Mouse (Mus musculus): ENCODE measurements at regions not wholly inside any gene's neighbourhood (a gene's known extent, or its start where the extent isn't known, plus 50 kb on each side); places are given as distances from the start of the nearest gene placed in this dataset.

DNA sequence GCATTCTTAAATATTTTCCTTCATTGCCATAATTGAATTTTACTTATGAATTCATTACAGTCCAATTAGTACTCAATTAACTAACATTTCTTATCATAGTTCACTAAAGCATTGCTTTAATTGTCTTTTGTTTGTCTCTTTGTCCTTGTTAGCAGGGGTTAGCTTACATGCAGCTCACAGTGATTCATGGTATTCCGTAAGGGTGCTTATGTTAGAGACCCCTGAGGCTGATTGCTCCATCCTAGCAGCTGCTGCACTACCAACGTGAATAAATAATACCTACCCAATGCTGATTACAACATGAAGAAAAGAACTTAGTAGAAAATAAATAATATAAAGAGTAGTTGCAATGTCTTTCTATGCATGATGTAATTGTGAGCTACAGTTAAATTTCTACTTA lies 791.4 kb downstream of the Epha7 start:
- DNase-seq, result no peak

DNA sequence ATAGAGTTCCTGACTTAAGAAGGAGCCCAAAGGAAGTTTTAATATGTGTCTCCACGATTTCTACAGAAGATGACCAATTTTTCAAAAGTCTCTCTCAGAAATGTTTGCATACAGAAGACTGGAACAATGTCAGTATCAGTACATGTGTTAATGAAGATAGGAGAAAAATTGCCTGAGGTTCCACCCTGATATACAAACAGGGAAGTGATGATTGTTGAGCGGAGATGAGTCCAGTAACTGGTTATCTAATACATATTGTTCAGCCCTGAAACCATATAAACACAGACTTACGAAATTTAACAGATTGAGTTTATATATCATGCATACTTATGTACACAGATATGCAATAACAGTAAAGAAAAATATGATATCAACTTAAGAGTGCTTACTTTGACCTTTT lies 805.0 kb downstream of the Epha7 start:
- DNase-seq, result no peak

DNA sequence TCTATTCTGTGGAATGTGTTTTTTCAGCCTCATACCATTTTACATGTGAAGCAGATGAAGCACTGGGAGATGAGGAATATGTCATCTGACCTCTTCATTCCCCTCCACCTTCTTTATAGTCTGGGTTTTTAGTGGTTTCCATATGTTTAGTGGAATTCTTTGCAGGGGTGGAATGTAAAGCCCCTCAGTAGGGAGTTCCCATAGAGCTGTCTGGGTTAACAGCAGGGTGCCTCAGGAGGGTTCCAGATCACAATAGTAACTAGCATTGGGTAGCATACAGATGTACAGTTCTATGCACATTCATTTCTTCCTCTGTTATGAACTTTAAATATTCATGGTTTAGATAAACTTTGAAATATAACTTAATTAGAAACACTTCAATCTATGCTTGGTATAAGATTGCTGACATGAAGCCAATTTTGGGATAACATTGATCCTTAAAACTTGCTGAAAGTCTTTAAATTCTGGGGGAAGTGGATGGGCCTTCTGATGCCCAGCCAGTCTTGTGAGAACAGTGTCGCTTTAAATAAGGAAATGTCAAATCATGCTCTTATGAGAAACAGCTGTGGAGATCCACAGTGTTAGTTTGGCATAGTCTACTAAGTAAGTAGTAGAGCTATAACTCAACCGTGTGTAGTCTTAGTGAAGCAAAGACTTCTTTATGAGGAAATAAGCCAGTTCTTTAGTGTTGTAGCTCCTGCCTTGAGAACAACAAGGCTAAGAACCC lies 832.1 kb downstream of the Epha7 start:
- no peak for DNase-seq

DNA sequence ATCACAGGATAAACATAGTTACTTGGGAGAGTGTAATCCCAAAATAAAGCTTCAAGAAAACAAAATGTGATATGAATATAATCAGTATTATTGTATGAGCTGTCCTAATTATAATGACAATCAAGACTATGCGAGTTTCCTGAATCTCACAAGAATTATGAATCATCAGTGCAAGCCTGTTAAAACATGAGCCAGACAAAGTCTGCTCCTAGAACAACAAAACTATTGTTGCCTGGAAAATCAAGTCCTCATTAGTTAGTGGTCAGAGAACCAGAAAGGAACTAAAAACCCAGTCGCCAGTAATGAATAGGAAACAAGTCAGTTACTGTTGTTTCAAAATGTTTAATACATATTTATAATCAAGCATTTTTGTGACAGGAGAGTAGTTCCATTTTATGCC lies 841.0 kb downstream of the Epha7 start:
- no peak for DNase-seq

DNA sequence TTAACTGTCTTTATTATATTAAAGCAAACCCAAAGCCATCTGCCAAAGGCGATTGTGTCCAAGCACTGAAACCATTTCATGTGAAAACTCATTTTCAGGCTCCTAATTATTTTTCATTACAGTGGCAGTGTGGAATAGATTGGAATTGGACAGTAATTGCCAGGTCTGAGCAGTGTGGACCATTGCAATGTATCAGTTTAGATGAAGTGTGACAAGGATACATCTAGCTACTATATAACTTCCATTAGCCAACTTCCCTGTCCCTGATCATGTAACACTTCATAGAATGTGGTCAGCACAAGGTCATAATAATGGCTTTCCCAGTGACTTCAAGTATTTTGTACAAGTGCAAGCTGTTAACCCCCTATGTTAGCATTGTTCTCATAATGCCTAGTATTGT lies 842.7 kb downstream of the Epha7 start:
- DNase-seq, result no peak

DNA sequence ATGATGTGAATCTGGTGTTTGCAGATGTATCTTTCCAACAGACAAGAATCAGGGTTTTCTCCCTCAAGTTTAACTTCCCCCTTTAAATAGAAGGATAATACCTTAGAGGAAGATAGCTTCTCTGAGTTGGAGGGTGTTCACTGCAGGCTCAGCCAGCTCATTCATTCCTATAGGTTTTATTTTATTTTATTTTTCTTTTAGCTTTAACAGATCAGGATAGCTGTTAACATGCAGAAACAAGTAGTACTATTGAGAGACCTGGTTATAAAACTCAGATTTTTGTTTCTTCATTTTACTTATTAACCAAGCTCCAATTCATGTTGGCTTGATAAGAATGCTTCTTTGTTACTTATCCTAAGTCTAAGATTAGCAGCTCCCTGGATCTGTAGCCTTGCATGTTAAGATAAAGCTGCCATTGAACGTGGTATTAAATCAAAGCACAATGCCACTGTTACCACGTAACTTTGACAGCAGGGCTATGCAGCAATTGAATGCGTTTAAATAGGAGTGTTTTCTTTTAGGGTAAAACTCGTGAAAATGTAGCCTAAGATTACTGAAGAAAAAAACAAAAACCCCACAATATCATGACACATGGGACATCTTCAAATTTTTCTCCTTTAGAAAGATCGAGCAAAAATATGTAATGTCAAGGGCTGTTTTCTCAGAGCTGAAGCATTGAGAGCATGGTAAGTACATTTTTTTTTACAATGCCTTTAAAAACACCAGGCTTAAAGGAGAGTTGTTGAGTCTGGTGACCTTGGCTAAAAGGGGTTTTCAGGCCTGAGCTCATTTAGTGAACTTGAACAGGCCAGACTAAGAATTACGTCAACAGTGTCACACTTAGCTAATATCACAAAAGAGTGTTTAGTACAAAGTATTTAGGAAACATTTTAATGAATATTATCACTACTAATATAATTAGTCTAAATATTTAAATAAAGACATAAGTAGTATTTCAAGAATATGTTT lies 848.5 kb downstream of the Epha7 start:
- no peak for DNase-seq

DNA sequence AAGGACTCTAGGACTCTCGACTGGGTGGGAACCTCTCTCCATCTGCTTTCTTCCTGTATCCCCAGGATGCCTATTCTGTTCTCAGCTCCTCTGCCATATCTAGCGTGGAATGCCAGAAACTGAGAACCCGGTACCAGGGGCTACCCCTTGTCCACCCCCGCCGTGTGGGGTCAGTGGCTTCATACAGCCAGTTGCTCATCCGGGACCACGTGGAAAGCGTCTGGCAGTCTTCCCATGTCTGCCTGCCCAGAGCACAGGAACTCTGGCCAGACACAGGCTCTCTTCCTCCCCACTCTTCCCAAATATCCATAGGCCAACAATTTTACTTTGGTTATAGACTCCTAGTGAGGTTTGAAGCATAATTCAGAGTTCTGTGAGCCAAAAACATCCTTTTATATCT lies 852.6 kb downstream of the Epha7 start:
- peak; percentile 54 to 67 for DNase-seq

DNA sequence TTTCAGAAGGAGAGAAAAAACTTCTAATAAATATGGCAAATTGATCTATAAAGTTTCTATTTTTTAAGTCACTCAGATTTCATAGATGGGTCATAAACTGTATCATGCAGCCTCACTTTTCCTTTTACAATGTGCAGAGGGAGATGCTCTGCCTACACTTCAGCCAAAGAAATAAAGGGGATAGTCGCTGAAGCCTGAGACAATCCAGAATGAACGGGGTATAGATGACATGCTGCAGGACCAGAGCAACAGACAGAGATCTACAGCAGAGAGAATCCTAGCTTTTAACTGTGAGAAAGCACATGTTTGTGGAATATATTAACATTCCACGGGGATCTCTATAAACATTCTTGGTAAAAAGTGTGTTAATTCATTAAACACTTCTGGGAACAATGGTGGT lies 881.2 kb downstream of the Epha7 start:
- no peak for DNase-seq

DNA sequence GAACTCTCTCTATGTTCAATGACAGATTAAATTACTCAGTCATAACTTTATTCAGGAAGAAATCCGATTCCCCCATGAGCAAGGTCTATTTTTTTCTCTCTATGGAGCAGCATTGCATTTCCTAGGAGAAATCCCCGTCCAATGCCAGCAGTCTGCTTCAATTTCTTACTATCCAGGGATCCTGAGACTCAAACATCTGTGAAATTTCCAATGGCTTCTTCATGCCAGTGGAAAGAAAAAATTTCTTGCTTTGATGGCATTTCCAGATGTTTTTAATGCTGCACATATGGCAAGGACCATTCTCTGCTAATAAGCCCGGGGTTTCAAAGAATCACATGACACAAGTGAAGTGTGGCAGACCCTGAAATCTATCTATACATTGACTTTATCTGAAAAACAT lies 919.6 kb downstream of the Epha7 start:
- no peak for DNase-seq

DNA sequence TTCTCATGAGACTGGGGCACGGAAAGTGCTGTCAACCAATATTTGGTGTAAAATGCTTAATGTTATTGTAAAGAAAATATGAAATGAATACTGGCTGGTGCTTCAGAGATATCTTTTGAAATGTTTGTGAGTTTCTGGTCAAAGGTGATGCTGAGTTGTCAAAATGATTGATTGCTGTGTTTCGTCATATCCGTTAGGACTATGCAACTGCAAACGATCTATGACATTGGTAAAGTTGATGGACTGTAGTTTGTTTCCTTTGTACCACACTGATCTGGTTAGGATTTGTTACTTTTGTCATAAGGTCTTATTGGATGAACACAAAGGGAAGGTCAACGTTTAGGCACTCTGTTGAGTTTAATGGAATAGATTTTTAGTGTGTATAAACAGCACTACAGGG lies 929.1 kb downstream of the Epha7 start:
- no peak for DNase-seq

DNA sequence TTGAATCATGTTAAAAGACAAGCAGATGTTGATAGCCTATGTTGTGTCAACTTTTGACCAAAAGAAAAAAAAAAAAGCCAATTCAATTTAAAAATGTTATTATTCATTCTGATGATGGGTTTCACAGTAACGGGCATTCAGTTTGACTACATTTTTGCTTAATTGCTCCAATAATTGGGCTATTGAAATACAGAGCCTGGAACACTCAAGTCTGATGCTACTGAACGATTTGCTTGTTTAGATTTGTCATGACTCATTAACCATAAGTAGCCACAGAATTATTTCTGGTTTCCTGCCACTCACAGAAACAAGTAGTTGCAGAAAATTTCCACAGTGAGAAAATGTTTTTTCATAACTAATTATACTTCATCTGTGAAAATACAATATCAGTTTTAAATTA lies 929.8 kb downstream of the Epha7 start:
- DNase-seq, result no peak

All from cerebellum, postnatal 10 days (tissue).